Mouse (Mus musculus): ENCODE data around the gene Unc93b1. TPM values are rescaled to one million over a fixed set of nuclear protein-coding genes. Genes with fewer than 3 reads are reported as not detected.

Gene Unc93b1
- polyA plus RNA-seq, 1 experiment from 2014 or later, result 4.6 TPM

Other genes with a start within 250 kb of the Unc93b1 start
- 0.98 and 1.3 TPM in 2 replicates for gene Lrp5, start 248.6 kb upstream of the Unc93b1 start, polyA plus RNA-seq (2014; fragmentation: Nextera tagmentation; extraction: Ambion mirVana)
- gene 1810055G02Rik, start 226.9 kb upstream of the Unc93b1 start, polyA plus RNA-seq (2014; fragmentation: Nextera tagmentation; extraction: Ambion mirVana), result 33.4 and 37.6 TPM in 2 replicates
- 65.3 and 66.3 TPM in 2 replicates for gene Kmt5b, start 167.8 kb upstream of the Unc93b1 start, polyA plus RNA-seq (2014; fragmentation: Nextera tagmentation; extraction: Ambion mirVana)
- gene Chka, start 83.4 kb upstream of the Unc93b1 start, polyA plus RNA-seq (2014; fragmentation: Nextera tagmentation; extraction: Ambion mirVana), result 61.2 and 71.1 TPM in 2 replicates
- 8.6 and 16.7 TPM in 2 replicates for gene Tcirg1, start 28.1 kb upstream of the Unc93b1 start, polyA plus RNA-seq (2014; fragmentation: Nextera tagmentation; extraction: Ambion mirVana)
- gene Ndufs8, start 22.4 kb upstream of the Unc93b1 start, polyA plus RNA-seq (2014; fragmentation: Nextera tagmentation; extraction: Ambion mirVana), result 316 and 358 TPM in 2 replicates
- gene Aldh3b1, start 5.4 kb upstream of the Unc93b1 start, polyA plus RNA-seq (2014; fragmentation: Nextera tagmentation; extraction: Ambion mirVana), result 2.1 and 3.1 TPM in 2 replicates
- not detected in 2 replicates for gene Aldh3b3, start 23.5 kb downstream of the Unc93b1 start, polyA plus RNA-seq (2014; fragmentation: Nextera tagmentation; extraction: Ambion mirVana)
- gene Aldh3b2, start 37.1 kb downstream of the Unc93b1 start, polyA plus RNA-seq (2014; fragmentation: Nextera tagmentation; extraction: Ambion mirVana), result 0.15 and 0.40 TPM in 2 replicates
- gene Acy3, start 51.4 kb downstream of the Unc93b1 start, polyA plus RNA-seq (2014; fragmentation: Nextera tagmentation; extraction: Ambion mirVana), result 1.6 and 3.0 TPM in 2 replicates
- not detected in 2 replicates for gene Tbx10, start 57.6 kb downstream of the Unc93b1 start, polyA plus RNA-seq (2014; fragmentation: Nextera tagmentation; extraction: Ambion mirVana)
- 29.4 and 33.7 TPM in 2 replicates for gene Nudt8, start 65.4 kb downstream of the Unc93b1 start, polyA plus RNA-seq (2014; fragmentation: Nextera tagmentation; extraction: Ambion mirVana)
- 3.8 and 4.9 TPM in 2 replicates for gene Gm49405, start 65.4 kb downstream of the Unc93b1 start, polyA plus RNA-seq (2014; fragmentation: Nextera tagmentation; extraction: Ambion mirVana)
- gene Doc2g, start 68.1 kb downstream of the Unc93b1 start, polyA plus RNA-seq (2014; fragmentation: Nextera tagmentation; extraction: Ambion mirVana), result 6.2 and 6.5 TPM in 2 replicates
- gene Ndufv1, start 77.6 kb downstream of the Unc93b1 start, polyA plus RNA-seq (2014; fragmentation: Nextera tagmentation; extraction: Ambion mirVana), result 241 and 262 TPM in 2 replicates
- 437 and 484 TPM in 2 replicates for gene Gstp1, start 102.8 kb downstream of the Unc93b1 start, polyA plus RNA-seq (2014; fragmentation: Nextera tagmentation; extraction: Ambion mirVana)
- gene Gstp2, start 110.8 kb downstream of the Unc93b1 start, polyA plus RNA-seq (2014; fragmentation: Nextera tagmentation; extraction: Ambion mirVana), result 2.4 TPM in 1 of 2 replicates, not detected in the other
- not detected in 2 replicates for gene Gstp3, start 124.4 kb downstream of the Unc93b1 start, polyA plus RNA-seq (2014; fragmentation: Nextera tagmentation; extraction: Ambion mirVana)
- gene Cabp2, start 146.4 kb downstream of the Unc93b1 start, polyA plus RNA-seq (2014; fragmentation: Nextera tagmentation; extraction: Ambion mirVana), result not detected in 2 replicates
- 78.3 and 81.1 TPM in 2 replicates for gene Cdk2ap2, start 162.0 kb downstream of the Unc93b1 start, polyA plus RNA-seq (2014; fragmentation: Nextera tagmentation; extraction: Ambion mirVana)
- gene Pitpnm1, start 164.8 kb downstream of the Unc93b1 start, polyA plus RNA-seq (2014; fragmentation: Nextera tagmentation; extraction: Ambion mirVana), result 65.1 and 76.5 TPM in 2 replicates
- gene Aip, start 190.7 kb downstream of the Unc93b1 start, polyA plus RNA-seq (2014; fragmentation: Nextera tagmentation; extraction: Ambion mirVana), result 98.8 and 110 TPM in 2 replicates
- gene Gpr152, start 204.6 kb downstream of the Unc93b1 start, polyA plus RNA-seq (2014; fragmentation: Nextera tagmentation; extraction: Ambion mirVana), result not detected in 2 replicates
- 0.13 and 0.31 TPM in 2 replicates for gene Cabp4, start 208.8 kb downstream of the Unc93b1 start, polyA plus RNA-seq (2014; fragmentation: Nextera tagmentation; extraction: Ambion mirVana)
- 86.9 and 105 TPM in 2 replicates for gene Coro1b, start 213.4 kb downstream of the Unc93b1 start, polyA plus RNA-seq (2014; fragmentation: Nextera tagmentation; extraction: Ambion mirVana)
- 0.51 and 1.0 TPM in 2 replicates for gene Ptprcap, start 218.4 kb downstream of the Unc93b1 start, polyA plus RNA-seq (2014; fragmentation: Nextera tagmentation; extraction: Ambion mirVana)
- gene Rps6kb2, start 228.2 kb downstream of the Unc93b1 start, polyA plus RNA-seq (2014; fragmentation: Nextera tagmentation; extraction: Ambion mirVana), result 40.9 and 45.1 TPM in 2 replicates
- gene Carns1, start 240.3 kb downstream of the Unc93b1 start, polyA plus RNA-seq (2014; fragmentation: Nextera tagmentation; extraction: Ambion mirVana), result 3.0 and 6.1 TPM in 2 replicates